Mouse (Mus musculus) embryonic facial prominence, embryonic 11.5 days (tissue): ENCODE data around the gene Ankrd44. TPM values are rescaled to one million over a fixed set of nuclear protein-coding genes. Genes with fewer than 3 reads are reported as not detected.

Experiments used
- ATAC-seq: fragments of 200-750 bp; cut with Nextera tagmentation; replicated peaks from 2 replicates; pipeline ENCODE4 v1.8.0; 2017; ENCODE audit warnings: low read depth; ENCODE audit not compliant: insufficient number of reproducible peaks, low FRiP score, low TSS enrichment
- DNase-seq: peaks from one replicate; pipeline ENCODE4 v3.0.0-alpha.2; 2015; ENCODE audit warnings: low spot score
- H3K27ac ChIP-seq: fragments of 300-500 bp; sonication (generic); replicated peaks from 2 replicates; pipeline ENCODE4 v1.5.1; 2014; ENCODE audit warnings: mild to moderate bottlenecking, low read depth, low read length, control low read depth
- H3K27me3 ChIP-seq: fragments of 300-500 bp; sonication (generic); 2 replicates; pipeline ENCODE4 v1.6.1; 2014; ENCODE audit warnings: mild to moderate bottlenecking, low read length, moderate library complexity, mixed read lengths; ENCODE audit not compliant: control insufficient read depth, insufficient read depth
- H3K36me3 ChIP-seq: fragments of 300-500 bp; sonication (generic); replicated peaks from 2 replicates; pipeline ENCODE4 v1.6.1; 2014; ENCODE audit warnings: low read depth, mild to moderate bottlenecking, low read length, moderate library complexity, mixed read lengths; ENCODE audit not compliant: control insufficient read depth, insufficient read depth
- H3K4me1 ChIP-seq: fragments of 300-500 bp; sonication (generic); 2 replicates; pipeline ENCODE4 v1.6.1; 2014; ENCODE audit warnings: low read length, mixed read lengths; ENCODE audit not compliant: control insufficient read depth, insufficient read depth
- H3K4me2 ChIP-seq: fragments of 300-500 bp; sonication (generic); 2 replicates; pipeline ENCODE4 v1.6.1; 2014; ENCODE audit warnings: low read depth, mild to moderate bottlenecking, control low read depth, low read length, moderate library complexity
- H3K4me3 ChIP-seq: fragments of 300-500 bp; sonication (generic); 2 replicates; pipeline ENCODE4 v1.5.1; 2014; ENCODE audit warnings: low read depth, low read length, control low read depth
- H3K9ac ChIP-seq: fragments of 300-500 bp; sonication (generic); replicated peaks from 2 replicates; pipeline ENCODE4 v1.6.1; 2014; ENCODE audit warnings: mild to moderate bottlenecking, control low read depth, low read length
- H3K9me3 ChIP-seq: fragments of 300-500 bp; sonication (generic); replicated peaks from 2 replicates; pipeline ENCODE4 v1.6.1; 2016; ENCODE audit warnings: mild to moderate bottlenecking, low read length, inconsistent platforms, mixed read lengths; ENCODE audit not compliant: control insufficient read depth
- WGBS: fragments of 180-500 bp; shearing (Covaris S2); extraction: QIAGEN DNeasy Blood & Tissue Kit; methylation state at CpG from one replicate; pipeline ENCODE4 v1.1.7; 2014; 5-methylcytosine and 5-hydroxymethylcytosine counted together
- polyA plus RNA-seq: library from polyadenylated mRNA; unstranded; fragments of >200 nt; fragmentation: Nextera tagmentation; extraction: Ambion mirVana; gene quantifications from 2 replicates; pipeline ENCODE4 v1.2.1, GENCODE M21; 2014

The Ankrd44 gene
- polyA plus RNA-seq, 1 experiment from 2014 or later, result 24.4 TPM

DNA sequence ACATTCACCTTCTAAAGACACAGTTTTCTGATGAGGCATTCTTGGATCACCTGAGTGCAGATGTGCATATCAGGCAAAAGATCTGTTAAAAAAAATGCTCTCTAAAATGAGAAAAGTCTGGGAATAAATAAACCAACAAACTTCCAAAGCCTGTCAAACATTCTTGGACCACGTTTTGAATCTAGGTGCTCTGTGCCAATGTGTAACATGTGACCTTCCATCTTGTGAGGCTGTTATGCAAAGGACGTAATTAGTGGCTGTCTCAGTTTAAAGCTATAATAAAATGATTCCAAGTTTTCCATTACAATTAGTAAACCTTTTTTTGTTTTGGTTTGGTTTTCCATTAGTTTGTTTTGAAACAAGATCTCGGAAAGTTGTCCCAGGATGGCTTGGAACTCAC is 159.0 kb downstream of the Ankrd44 start:
- ATAC-seq, result no peak
- H3K27me3 ChIP-seq, result no peaks in the 10 kb centered on the region
- no peaks in the 10 kb centered on the region for H3K4me1 ChIP-seq
- no peak for DNase-seq
- H3K9ac ChIP-seq, result no peak overlapping the region
- H3K4me3 ChIP-seq, result no peak overlapping the region
- H3K4me2 ChIP-seq, result no peak overlapping the region
- no peaks in the 10 kb centered on the region for H3K36me3 ChIP-seq
- H3K27ac ChIP-seq, result no peak overlapping the region
- no peaks in the 10 kb centered on the region for H3K9me3 ChIP-seq
- WGBS, result 77% methylated on average over 3 of the region's 3 CpGs

- Histone ChIP-seq H3K27ac (no peak overlapping the region), H3K27me3 (no peaks in the 10 kb centered on the region), H3K4me1 (no peaks in the 10 kb centered on the region), H3K4me2 (no peak overlapping the region), H3K4me3 (no peak overlapping the region), H3K9me3 (no peaks in the 10 kb centered on the region), H3K9ac (no peak overlapping the region), H3K36me3 (no peaks in the 10 kb centered on the region; the same call in 1 of the 2 replicates)
- DNase-seq, result no peak
- ATAC-seq, result no peak
- WGBS, result 95% methylated on average over 2 of the region's 2 CpGs
Observed at GRCm38 (mm10) chr1:54765632-54766238, 160.5 kb downstream of the Ankrd44 start.

GRCm38 (mm10) chr1:54762216-54762807 is 163.9 kb downstream of the Ankrd44 start:
- H3K4me1 ChIP-seq, result no peaks in the 10 kb centered on the region
- H3K4me3 ChIP-seq, result no peak overlapping the region
- DNase-seq (no peak), ATAC-seq (no peak; the same call in 1 of the 2 replicates)
- no peak overlapping the region for H3K27ac ChIP-seq
- no peaks in the 10 kb centered on the region for H3K9me3 ChIP-seq
- no peaks in the 10 kb centered on the region for H3K27me3 ChIP-seq
- H3K36me3 ChIP-seq, result no peaks in the 10 kb centered on the region; the same call in 1 of the 2 replicates
- 76% methylated on average over 10 of the region's 10 CpGs for WGBS
- no peak overlapping the region for H3K4me2 ChIP-seq
- H3K9ac ChIP-seq, result no peak overlapping the region

- Histone ChIP-seq H3K4me3 (no peak overlapping the region), H3K9ac (no peak overlapping the region), H3K36me3 (no peaks in the 10 kb centered on the region; the same call in 1 of the 2 replicates), H3K4me1 (no peaks in the 10 kb centered on the region), H3K4me2 (no peak overlapping the region), H3K27ac (no peak overlapping the region), H3K27me3 (no peaks in the 10 kb centered on the region), H3K9me3 (no peaks in the 10 kb centered on the region)
- ATAC-seq (no peak), DNase-seq (no peak)
Observed at GRCm38 (mm10) chr1:54759841-54760240, 166.3 kb downstream of the Ankrd44 start.

GRCm38 (mm10) chr1:54757291-54757690 is 168.9 kb downstream of the Ankrd44 start:
- no peak overlapping the region for H3K27ac ChIP-seq
- H3K4me2 ChIP-seq, result no peak overlapping the region
- H3K9ac ChIP-seq, result no peak overlapping the region
- no peak for DNase-seq
- H3K36me3 ChIP-seq, result no peaks in the 10 kb centered on the region; the same call in 1 of the 2 replicates
- WGBS, result 81% methylated on average over 3 of the region's 3 CpGs
- no peak overlapping the region for H3K4me3 ChIP-seq
- no peak for ATAC-seq
- no peaks in the 10 kb centered on the region for H3K4me1 ChIP-seq
- H3K9me3 ChIP-seq, result no peaks in the 10 kb centered on the region
- no peaks in the 10 kb centered on the region for H3K27me3 ChIP-seq

DNA sequence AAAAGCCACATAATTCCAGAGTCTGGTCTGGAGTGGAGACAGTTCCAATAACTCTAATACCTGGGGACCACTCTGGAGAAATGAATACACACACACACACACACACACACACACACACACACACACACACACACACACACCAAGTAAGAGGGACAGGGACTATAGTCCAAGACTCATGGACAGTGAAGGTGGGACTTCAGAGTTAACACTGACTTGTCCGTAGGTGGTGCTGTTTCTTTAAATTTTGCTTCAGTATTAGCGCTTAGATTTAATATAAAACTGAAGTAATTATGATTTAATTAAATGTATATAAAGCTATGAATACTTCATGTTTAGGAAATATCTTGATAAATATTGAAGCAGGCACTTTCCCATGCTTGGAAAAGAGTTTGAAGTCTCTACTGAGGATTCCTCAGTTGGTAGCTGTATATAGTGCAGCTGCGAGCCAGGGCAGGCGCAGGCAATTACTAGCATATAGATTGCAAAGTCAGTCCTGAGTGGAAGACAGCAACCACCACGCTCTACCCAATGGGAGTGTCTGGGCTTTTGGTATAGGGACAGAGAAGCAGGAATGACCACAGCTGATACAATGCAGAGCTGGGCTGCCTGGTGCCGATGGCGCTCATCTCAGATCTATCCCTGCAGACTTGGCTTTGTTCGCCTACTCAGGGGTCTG is 170.4 kb downstream of the Ankrd44 start:
- Histone ChIP-seq H3K4me1 (no peaks in the 10 kb centered on the region), H3K9me3 (no peaks in the 10 kb centered on the region), H3K36me3 (no peaks in the 10 kb centered on the region), H3K27ac (no peak overlapping the region), H3K4me3 (no peak overlapping the region), H3K27me3 (no peaks in the 10 kb centered on the region), H3K9ac (no peak overlapping the region), H3K4me2 (no peak overlapping the region)
- DNase-seq (no peak), ATAC-seq (no peak)
- WGBS, result 87% methylated on average over 8 of the region's 8 CpGs

- no peak overlapping the region for H3K27ac ChIP-seq
- H3K9me3 ChIP-seq, result no peaks in the 10 kb centered on the region
- H3K36me3 ChIP-seq, result no peaks in the 10 kb centered on the region
- H3K4me2 ChIP-seq, result no peak overlapping the region
- no peaks in the 10 kb centered on the region for H3K4me1 ChIP-seq
- no peaks in the 10 kb centered on the region for H3K27me3 ChIP-seq
- no peak overlapping the region for H3K4me3 ChIP-seq
- H3K9ac ChIP-seq, result no peak overlapping the region
- ATAC-seq, result no peak
- no peak for DNase-seq
- 83% methylated on average over 1 of the region's 1 CpGs for WGBS
Observed at GRCm38 (mm10) chr1:54749961-54750360, 176.2 kb downstream of the Ankrd44 start.

- H3K36me3 ChIP-seq, result no peaks in the 10 kb centered on the region
- H3K4me1 ChIP-seq, result no peaks in the 10 kb centered on the region
- DNase-seq, result no peak
- H3K4me2 ChIP-seq, result no peak overlapping the region
- no peaks in the 10 kb centered on the region for H3K27me3 ChIP-seq
- H3K27ac ChIP-seq, result no peak overlapping the region
- H3K4me3 ChIP-seq, result no peak overlapping the region
- WGBS, result 74% methylated on average over 3 of the region's 3 CpGs
- ATAC-seq, result no peak
- no peak overlapping the region for H3K9ac ChIP-seq
- H3K9me3 ChIP-seq, result no peaks in the 10 kb centered on the region
Observed at GRCm38 (mm10) chr1:54749516-54749915, 176.7 kb downstream of the Ankrd44 start.
